Mouse (Mus musculus) cerebellum, adult 2 months (tissue): ENCODE measurements around the gene Spdl1. TPM values are rescaled to one million over a fixed set of nuclear protein-coding genes. Genes with fewer than 3 reads are reported as not detected.

Source experiments
- DNase-seq, 2 experiments: peaks; one replicate each; pipeline ENCODE4 v3.0.0; 2021
- H3K27ac ChIP-seq: fragments of 200-500 bp; 2 replicates; pipeline ENCODE4 v1.5.1; 2012; ENCODE audit warnings: low read length, control low read depth, inconsistent platforms; ENCODE audit not compliant: insufficient read depth
- H3K27me3 ChIP-seq: fragments of 200-500 bp; 2 replicates; pipeline ENCODE4 v1.6.1; 2012; ENCODE audit warnings: inconsistent platforms, mild to moderate bottlenecking, low read length, moderate library complexity; ENCODE audit not compliant: control insufficient read depth, insufficient read depth
- H3K4me1 ChIP-seq: fragments of 200-500 bp; 2 replicates; pipeline ENCODE4 v1.6.1; 2011; ENCODE audit warnings: low read length; ENCODE audit not compliant: control insufficient read depth, insufficient read depth
- H3K4me3 ChIP-seq: fragments of 200-500 bp; replicated peaks from 2 replicates; pipeline ENCODE3; 2011; ENCODE audit warnings: mild to moderate bottlenecking, low read depth, low read length, control low read depth; ENCODE audit not compliant: insufficient read depth
- CTCF ChIP-seq: fragments of 200-500 bp; IDR thresholded peaks from 2 replicates; pipeline ENCODE4 v1.5.1; 2011; ENCODE audit warnings: low read depth, mild to moderate bottlenecking, control low read depth, low read length, moderate library complexity, borderline replicate concordance; ENCODE audit not compliant: insufficient read depth
- POLR2A ChIP-seq: fragments of 200-500 bp; IDR thresholded peaks from 2 replicates; pipeline ENCODE4 v1.6.1; 2011; ENCODE audit warnings: low read length, control low read depth, borderline replicate concordance; ENCODE audit not compliant: insufficient read depth
- WGBS: fragments of 180-500 bp; shearing (Covaris S2); methylation state at CpG from one replicate; pipeline ENCODE4 v1.1.7; 2018; 5-methylcytosine and 5-hydroxymethylcytosine counted together
- polyA plus RNA-seq: library from polyadenylated mRNA; depleted of rRNA; stranded (reverse); fragments of >200 nt; gene quantifications from 2 replicates; pipeline ENCODE4 v1.2.3, GENCODE M21; 2012

Gene Spdl1
- polyA plus RNA-seq, 1 experiment = 0.49 TPM

DNA sequence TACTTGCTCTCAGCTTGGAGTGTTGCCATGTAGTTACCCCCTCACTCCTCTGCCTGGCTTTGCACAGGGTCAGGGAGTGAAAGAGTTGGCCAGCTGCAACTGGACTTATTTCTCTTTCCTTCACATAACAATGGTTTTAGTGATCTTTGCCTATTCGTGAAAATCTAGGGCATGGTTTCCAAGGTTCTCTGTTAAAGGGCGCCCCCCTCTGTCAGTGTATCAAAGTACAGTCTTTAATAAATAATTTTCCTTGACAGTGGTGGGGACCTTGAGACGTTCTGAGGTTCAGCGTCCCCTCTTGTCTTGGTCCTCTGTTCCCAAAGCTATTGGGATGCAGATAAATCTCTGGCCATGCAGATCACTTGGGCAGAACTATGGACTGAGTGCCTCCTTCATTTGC, 37.3 kb downstream of the Spdl1 start:
- DNase-seq = no peak
- Histone ChIP-seq H3K4me3 (no peak overlapping the region), H3K27ac (no peak overlapping the region), H3K4me1 (no peaks in the 10 kb centered on the region), H3K27me3 (no peaks in the 10 kb centered on the region)
- 18% methylated on average over 4 of the region's 4 CpGs for WGBS
- TF ChIP-seq CTCF = no peak
- no peak for TF ChIP-seq POLR2A

DNA sequence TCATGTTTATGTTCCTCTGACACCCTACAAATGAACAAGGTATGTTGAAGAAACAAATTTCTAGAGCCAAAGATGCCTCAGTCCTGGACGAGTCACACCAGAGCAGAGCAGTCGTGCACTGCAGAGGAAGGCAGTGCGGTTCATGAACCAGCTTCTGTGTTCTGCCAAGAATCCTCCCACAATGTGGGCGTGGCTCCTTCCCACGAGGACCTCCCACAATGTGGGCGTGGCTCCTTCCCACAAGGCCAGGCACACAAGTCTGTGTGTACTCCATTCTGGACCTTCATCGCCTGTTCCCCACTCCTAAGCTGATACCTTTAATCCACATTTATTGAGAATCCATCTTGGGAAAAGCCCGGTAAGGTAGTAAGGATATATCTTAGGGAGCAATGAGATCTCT, 41.6 kb downstream of the Spdl1 start:
- no peak overlapping the region for H3K4me3 ChIP-seq
- WGBS = 65% methylated on average over 8 of the region's 8 CpGs
- no peak for DNase-seq
- no peak overlapping the region for H3K27ac ChIP-seq
- no peak for TF ChIP-seq CTCF
- no peak for TF ChIP-seq POLR2A
- H3K27me3 ChIP-seq = no peaks in the 10 kb centered on the region
- no peaks in the 10 kb centered on the region for H3K4me1 ChIP-seq

DNA sequence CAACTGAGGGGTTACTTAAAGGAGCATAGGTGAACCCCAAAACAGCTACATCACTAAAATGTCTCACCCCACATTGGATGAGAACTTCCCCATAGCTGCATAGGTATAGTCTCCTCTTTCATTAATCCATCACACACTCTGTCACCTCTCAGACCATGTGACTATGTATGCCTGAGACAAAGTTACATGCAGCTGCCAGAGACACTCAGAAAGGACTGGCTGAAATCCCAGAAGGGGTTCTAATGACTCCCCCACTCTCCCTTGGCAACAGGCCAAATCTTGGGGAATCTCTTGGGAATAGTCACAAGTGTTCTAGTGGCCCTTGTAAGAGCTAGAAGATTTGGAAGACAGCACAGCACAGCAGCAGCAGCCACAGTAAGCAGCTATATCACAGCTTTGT, 48.6 kb downstream of the Spdl1 start:
- Histone ChIP-seq H3K4me3 (no peak overlapping the region), H3K4me1 (no peaks in the 10 kb centered on the region), H3K27ac (no peak overlapping the region), H3K27me3 (no peaks in the 10 kb centered on the region)
- no peak for DNase-seq
- TF ChIP-seq CTCF = no peak
- no peak for TF ChIP-seq POLR2A

GRCm38 (mm10) chr11:34783587-34784043, 49.8 kb downstream of the Spdl1 start, which contains the start of gene Dock2:
TSS of gene Dock2 (minus strand) at chr11:34783892.
- Histone ChIP-seq H3K27ac (no peak within 1 kb of the TSS), H3K4me3 (no peak within 1 kb of the TSS), H3K4me1 (no peaks in the 10 kb centered on the region), H3K27me3 (no peaks in the 10 kb centered on the region)
- TF ChIP-seq POLR2A = no peak
- no peak for TF ChIP-seq CTCF
- WGBS = 91% methylated on average over 12 of the region's 12 CpGs
- DNase-seq = no peak

- Histone ChIP-seq H3K4me3 (no peak overlapping the region), H3K4me1 (no peaks in the 10 kb centered on the region), H3K27me3 (no peaks in the 10 kb centered on the region), H3K27ac (no peak overlapping the region)
- TF ChIP-seq POLR2A (no peak), CTCF (no peak)
- no peak for DNase-seq
- WGBS = 84% methylated on average over 8 of the region's 8 CpGs
These were observed 50.7 kb downstream of the Spdl1 start for GRCm38 (mm10) chr11:34782516-34783430.

DNA sequence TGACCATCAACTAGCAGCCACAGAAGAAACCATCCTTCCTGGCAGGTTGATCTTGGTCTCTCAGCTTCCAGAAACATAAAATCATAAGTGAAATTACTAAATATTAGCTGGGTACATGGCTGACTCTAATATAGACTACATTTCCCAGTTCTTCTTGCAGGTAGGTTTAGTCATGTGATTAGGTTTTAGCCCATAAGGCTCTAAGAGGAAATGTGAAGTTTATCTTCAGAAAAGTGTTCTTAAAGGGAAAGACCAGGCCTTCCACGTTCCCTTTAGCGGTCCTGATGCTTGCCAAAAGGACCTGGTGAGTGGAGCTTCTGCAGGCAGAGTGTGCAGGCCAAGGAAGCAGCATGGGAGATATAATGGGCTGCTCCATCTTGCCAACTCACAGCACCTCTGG, 52.7 kb downstream of the Spdl1 start:
- DNase-seq = no peak
- H3K27ac ChIP-seq = no peak overlapping the region
- H3K4me3 ChIP-seq = no peak overlapping the region
- H3K4me1 ChIP-seq = no peaks in the 10 kb centered on the region
- WGBS = 29% methylated on average over 2 of the region's 2 CpGs
- H3K27me3 ChIP-seq = no peaks in the 10 kb centered on the region
- TF ChIP-seq POLR2A (no peak), CTCF (no peak)

DNA sequence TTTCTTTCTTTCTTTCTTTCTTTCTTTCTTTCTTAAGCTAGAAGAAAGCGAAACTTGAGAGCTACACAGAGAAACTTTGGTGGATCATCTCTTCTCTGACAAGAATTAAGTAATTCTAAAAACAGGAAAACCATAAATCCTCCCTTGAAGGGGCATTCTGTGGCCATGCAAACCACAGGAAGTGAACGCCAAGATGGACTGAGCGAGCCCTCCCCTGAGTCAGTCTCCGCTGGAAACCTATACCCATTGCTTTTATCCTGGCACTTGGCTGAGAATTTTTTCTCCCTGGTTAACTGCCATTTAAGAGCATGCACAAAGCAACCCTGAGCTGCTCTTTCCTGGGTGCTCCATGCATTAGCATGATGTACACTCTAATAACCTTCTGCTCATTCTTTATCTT, 53.5 kb downstream of the Spdl1 start:
- TF ChIP-seq CTCF (no peak), POLR2A (no peak)
- DNase-seq = no peak
- Histone ChIP-seq H3K27ac (no peak overlapping the region), H3K4me3 (no peak overlapping the region), H3K4me1 (no peaks in the 10 kb centered on the region), H3K27me3 (no peaks in the 10 kb centered on the region)
- 82% methylated on average over 4 of the region's 4 CpGs for WGBS

- DNase-seq = no peak
- TF ChIP-seq POLR2A (no peak), CTCF (no peak)
- no peak overlapping the region for H3K4me3 ChIP-seq
- H3K27ac ChIP-seq = no peak overlapping the region
- H3K27me3 ChIP-seq = no peaks in the 10 kb centered on the region
- WGBS = 59% methylated on average over 3 of the region's 3 CpGs
- H3K4me1 ChIP-seq = no peaks in the 10 kb centered on the region
These were observed 55.1 kb downstream of the Spdl1 start for GRCm38 (mm10) chr11:34778351-34778750.
